Mouse (Mus musculus): Measurements from ENCODE around the gene Olfr394. TPM values are rescaled to one million over a fixed set of nuclear protein-coding genes. Genes with fewer than 3 reads are reported as not detected.

Olfr394 gene
- polyA plus RNA-seq (2012; rRNA removed), result not detected in 2 replicates

GRCm38 (mm10) chr11:73890671-73891070 is at the start of gene Olfr394:
Olfr394 (minus strand) TSS chr11:73890771.

GRCm38 (mm10) chr11:73936377-73936776 is 45.8 kb upstream of the Olfr394 start, which contains the start of gene Olfr23:
Olfr23 (plus strand) TSS chr11:73936677.

GRCm38 (mm10) chr11:73909199-73909598 is 18.6 kb upstream of the Olfr394 start, which contains the start of gene Olfr395:
Olfr395 (minus strand) TSS chr11:73909299.

GRCm38 (mm10) chr11:73851354-73851753 is 39.2 kb downstream of the Olfr394 start, which contains the start of gene Olfr393:
Olfr393 (minus strand) TSS chr11:73851454.

Other genes starting within 250 kb of the Olfr394 start
- gene Zfp735, start 202.0 kb downstream of the Olfr394 start, polyA plus RNA-seq (2012; rRNA removed), result not detected in 2 replicates
- gene Olfr389, start 110.1 kb downstream of the Olfr394 start, polyA plus RNA-seq (2012; rRNA removed), result not detected in 2 replicates
- gene Olfr390, start 107.8 kb downstream of the Olfr394 start, polyA plus RNA-seq (2012; rRNA removed), result not detected in 2 replicates
- not detected in 2 replicates for gene Olfr391-ps, start 87.7 kb downstream of the Olfr394 start, polyA plus RNA-seq (2012; rRNA removed)
- gene Olfr392, start 73.7 kb downstream of the Olfr394 start, polyA plus RNA-seq (2012; rRNA removed), result not detected in 2 replicates
- not detected in 2 replicates for gene Olfr393, start 39.3 kb downstream of the Olfr394 start, polyA plus RNA-seq (2012; rRNA removed)
- not detected in 2 replicates for gene Olfr395, start 18.5 kb upstream of the Olfr394 start, polyA plus RNA-seq (2012; rRNA removed)
- gene Olfr23, start 45.9 kb upstream of the Olfr394 start, polyA plus RNA-seq (2012; rRNA removed), result not detected in 2 replicates
- gene Olfr397, start 70.0 kb upstream of the Olfr394 start, polyA plus RNA-seq (2012; rRNA removed), result not detected in 2 replicates
- gene Olfr398, start 99.6 kb upstream of the Olfr394 start, polyA plus RNA-seq (2012; rRNA removed), result not detected in 2 replicates
- gene Olfr139, start 165.8 kb upstream of the Olfr394 start, polyA plus RNA-seq (2012; rRNA removed), result not detected in 2 replicates
- gene Olfr399, start 165.8 kb upstream of the Olfr394 start, polyA plus RNA-seq (2012; rRNA removed), result not detected in 2 replicates
- not detected in 2 replicates for gene Zfp616, start 179.2 kb upstream of the Olfr394 start, polyA plus RNA-seq (2012; rRNA removed)
- not detected in 2 replicates for gene Olfr401, start 222.9 kb upstream of the Olfr394 start, polyA plus RNA-seq (2012; rRNA removed)